Mouse (Mus musculus): ENCODE data around the gene Emb.
"Not testable (repeated sequence)": the region's sequence is repeated elsewhere in the genome, so short reads cannot be mapped to it uniquely, and the experiment has no call there.

Emb gene

GRCm38 (mm10) chr13:117208236-117208635 is at the start of gene Emb:
Emb (plus strand) TSS chr13:117208536.
- DNase-seq, result no peak

- no peak for DNase-seq
Observed at GRCm38 (mm10) chr13:117163906-117164305, 44.4 kb upstream of the Emb start.

GRCm38 (mm10) chr13:117165071-117165470 is 43.3 kb upstream of the Emb start:
- DNase-seq, result no peak

GRCm38 (mm10) chr13:117180912-117181311 is 27.4 kb upstream of the Emb start:
- not testable (repeated sequence) for DNase-seq

- DNase-seq, result no peak
Observed at GRCm38 (mm10) chr13:117183288-117183687, 25.0 kb upstream of the Emb start.

- no peak for DNase-seq
Observed at GRCm38 (mm10) chr13:117185329-117185728, 23.0 kb upstream of the Emb start.

GRCm38 (mm10) chr13:117192161-117192560 is 16.2 kb upstream of the Emb start:
- no peak for DNase-seq

- DNase-seq, result no peak
Observed at GRCm38 (mm10) chr13:117193422-117193983, 14.8 kb upstream of the Emb start.

- DNase-seq, result no peak
Observed at GRCm38 (mm10) chr13:117195569-117196495, 12.5 kb upstream of the Emb start.

- DNase-seq, result no peak
Observed at GRCm38 (mm10) chr13:117197666-117198065, 10.7 kb upstream of the Emb start.

- peak; percentile 85 for DNase-seq
Observed at GRCm38 (mm10) chr13:117198402-117199083, 9.8 kb upstream of the Emb start.

- peak; percentile 27 for DNase-seq
Observed at GRCm38 (mm10) chr13:117202755-117203471, 5.4 kb upstream of the Emb start.

- DNase-seq, result no peak
Observed at GRCm38 (mm10) chr13:117204685-117205084, 3.7 kb upstream of the Emb start.

GRCm38 (mm10) chr13:117206066-117206465 is 2.3 kb upstream of the Emb start:
- DNase-seq, result no peak

- no peak for DNase-seq
Observed at GRCm38 (mm10) chr13:117211386-117211875, 3.1 kb downstream of the Emb start.

- DNase-seq, result no peak
Observed at GRCm38 (mm10) chr13:117215481-117215880, 7.1 kb downstream of the Emb start.

- no peak for DNase-seq
Observed at GRCm38 (mm10) chr13:117216126-117216525, 7.8 kb downstream of the Emb start.

- no peak for DNase-seq
Observed at GRCm38 (mm10) chr13:117216752-117217363, 8.5 kb downstream of the Emb start.

GRCm38 (mm10) chr13:117217621-117218020 is 9.3 kb downstream of the Emb start:
- no peak for DNase-seq

GRCm38 (mm10) chr13:117218092-117218491 is 9.8 kb downstream of the Emb start:
- DNase-seq, result no peak

- DNase-seq, result no peak
Observed at GRCm38 (mm10) chr13:117219871-117220500, 11.7 kb downstream of the Emb start.

Measured in kidney, postnatal 10 days (tissue).